Mouse (Mus musculus): ENCODE measurements around the gene Sik2.

Gene Sik2

DNA sequence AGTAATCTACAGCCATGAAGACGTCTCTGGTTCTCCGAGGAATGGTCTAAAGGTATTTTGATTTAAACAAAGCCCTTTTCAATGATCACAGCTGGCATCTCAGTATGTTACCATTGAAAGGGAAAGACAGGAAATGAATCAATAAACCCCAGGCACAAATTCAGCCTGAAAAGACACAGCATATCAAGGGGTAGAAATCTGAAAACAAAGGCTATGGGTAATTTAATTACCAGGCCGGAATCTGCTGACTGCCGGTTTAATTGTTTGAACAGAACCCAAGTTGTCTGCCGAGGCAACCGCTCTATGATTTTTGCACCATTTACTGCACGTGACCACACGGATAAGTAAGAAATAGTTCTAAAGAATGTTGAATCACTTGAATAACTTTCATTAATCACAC lies 22.8 kb downstream of the Sik2 start:
- no peak for DNase-seq (ENCODE audit: low spot score)

- no peak for DNase-seq (ENCODE audit: low spot score)
These were observed 27.2 kb downstream of the Sik2 start for GRCm38 (mm10) chr9:50981499-50982190.

- no peak for DNase-seq (ENCODE audit: low spot score)
These were observed 34.2 kb downstream of the Sik2 start for GRCm38 (mm10) chr9:50974631-50975030.

GRCm38 (mm10) chr9:50970413-50970812 lies 38.5 kb downstream of the Sik2 start:
- DNase-seq (ENCODE audit: low spot score): no peak

DNA sequence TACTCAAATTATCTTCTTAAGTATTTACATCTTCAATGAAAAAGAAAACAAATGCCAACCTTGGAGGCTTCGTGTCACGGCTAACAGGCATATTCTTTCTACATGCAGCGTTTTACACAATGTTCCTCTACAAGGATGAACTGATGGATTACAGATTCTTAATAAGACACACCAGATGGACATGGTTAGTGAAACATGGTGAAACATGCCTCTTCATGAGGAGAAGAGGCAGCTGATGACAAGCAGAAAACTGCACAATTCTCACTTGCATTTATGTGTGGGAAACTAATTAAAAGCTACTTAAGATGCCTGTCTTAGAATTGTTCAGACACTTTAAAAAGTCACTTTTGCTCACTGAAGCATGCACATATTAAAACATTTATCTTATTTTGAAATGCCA lies 39.6 kb downstream of the Sik2 start:
- no peak for DNase-seq (ENCODE audit: low spot score)

- DNase-seq (ENCODE audit: low spot score): no peak
These were observed 42.6 kb downstream of the Sik2 start for GRCm38 (mm10) chr9:50966277-50966676.

DNA sequence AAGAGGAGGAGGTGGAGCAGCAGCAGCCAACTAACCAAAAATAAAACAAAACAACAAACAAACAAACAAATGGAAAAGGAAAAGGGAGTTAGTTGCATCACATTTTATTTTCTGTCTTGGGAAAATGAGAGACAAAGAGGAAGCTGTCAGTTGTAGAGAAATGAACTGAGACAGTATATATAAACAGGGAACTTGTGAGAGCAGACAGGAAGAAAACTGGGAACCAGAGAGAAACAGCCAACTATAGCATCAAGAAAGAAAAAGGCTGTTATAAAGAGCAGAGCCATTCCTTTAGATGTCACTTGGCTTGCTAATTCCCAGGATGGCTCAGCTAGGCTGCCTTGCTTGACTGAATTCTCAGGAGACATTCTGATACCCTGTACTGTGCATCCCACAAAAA lies 43.5 kb downstream of the Sik2 start:
- DNase-seq (ENCODE audit: low spot score): no peak

- DNase-seq (ENCODE audit: low spot score): no peak
These were observed 44.0 kb downstream of the Sik2 start for GRCm38 (mm10) chr9:50964911-50965310.

DNA sequence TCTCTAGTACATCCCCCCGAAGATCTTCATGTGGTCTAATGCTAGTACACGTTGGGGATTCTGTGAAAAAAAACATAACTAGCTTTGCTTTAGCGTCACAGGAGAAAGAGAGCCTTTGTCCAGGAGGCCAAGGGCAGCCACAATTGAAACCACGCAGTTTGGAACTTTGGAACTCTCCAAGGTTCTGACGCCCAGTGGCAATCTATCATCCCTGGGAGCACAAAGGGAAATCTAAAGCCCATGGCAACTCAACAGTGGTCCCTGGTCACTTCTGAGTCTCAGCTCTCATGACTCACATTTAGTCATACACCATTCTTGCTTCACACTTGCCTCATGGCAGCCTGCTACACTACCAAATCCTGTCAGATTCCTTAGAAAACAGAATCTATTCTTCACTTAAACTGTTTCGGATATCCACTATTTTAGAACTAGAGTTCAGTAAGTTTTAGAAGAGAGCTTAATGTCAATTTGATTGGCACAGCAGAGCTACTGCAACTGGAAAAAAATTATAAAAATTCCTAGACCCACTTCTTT lies 50.9 kb downstream of the Sik2 start:
- DNase-seq (ENCODE audit: low spot score): no peak

- DNase-seq (ENCODE audit: low spot score): no peak
These were observed 53.7 kb downstream of the Sik2 start for GRCm38 (mm10) chr9:50955176-50955575.

GRCm38 (mm10) chr9:50948097-50948823 lies 60.6 kb downstream of the Sik2 start:
- DNase-seq (ENCODE audit: low spot score): no peak

DNA sequence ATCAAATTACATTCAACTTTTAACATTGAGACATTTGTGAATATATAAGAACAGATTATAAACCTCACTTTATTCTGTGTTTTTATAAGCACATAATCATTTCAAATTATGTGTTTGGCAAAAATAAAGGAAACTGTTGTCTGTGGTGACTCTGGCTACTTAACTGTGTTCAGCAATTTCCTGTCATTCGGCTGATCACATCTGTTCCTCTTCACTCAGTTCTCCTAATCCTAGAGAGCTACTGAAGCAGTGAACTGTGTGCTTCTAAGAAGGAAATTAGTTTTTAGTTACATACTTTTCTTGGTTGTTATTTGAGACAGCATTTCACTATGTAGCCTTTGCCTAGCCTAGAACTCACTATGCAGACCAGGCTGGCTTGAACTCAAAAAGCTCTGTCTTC lies 62.5 kb downstream of the Sik2 start:
- DNase-seq (ENCODE audit: low spot score): no peak

GRCm38 (mm10) chr9:50944826-50945225 lies 64.0 kb downstream of the Sik2 start:
- no peak for DNase-seq (ENCODE audit: low spot score)

DNA sequence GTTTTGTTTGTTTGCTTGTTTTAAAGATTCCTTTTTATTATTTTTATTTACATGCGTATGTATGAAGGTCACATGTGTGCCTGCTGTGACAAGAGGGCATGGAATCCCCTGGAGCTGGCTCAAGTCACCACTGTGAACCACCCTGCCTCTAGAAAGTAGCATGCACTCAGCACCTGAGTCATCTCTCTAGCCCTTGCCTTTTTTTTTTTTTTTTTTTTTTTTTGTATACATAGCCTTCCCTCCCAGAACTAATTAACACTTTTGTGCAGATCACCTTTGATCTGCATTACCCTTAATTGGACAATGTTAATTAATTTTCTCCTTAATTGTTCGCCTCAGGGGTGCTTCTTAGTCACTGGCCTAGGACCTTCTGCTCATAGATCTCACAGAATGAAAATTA lies 66.2 kb downstream of the Sik2 start:
- no peak for DNase-seq (ENCODE audit: low spot score)

DNA sequence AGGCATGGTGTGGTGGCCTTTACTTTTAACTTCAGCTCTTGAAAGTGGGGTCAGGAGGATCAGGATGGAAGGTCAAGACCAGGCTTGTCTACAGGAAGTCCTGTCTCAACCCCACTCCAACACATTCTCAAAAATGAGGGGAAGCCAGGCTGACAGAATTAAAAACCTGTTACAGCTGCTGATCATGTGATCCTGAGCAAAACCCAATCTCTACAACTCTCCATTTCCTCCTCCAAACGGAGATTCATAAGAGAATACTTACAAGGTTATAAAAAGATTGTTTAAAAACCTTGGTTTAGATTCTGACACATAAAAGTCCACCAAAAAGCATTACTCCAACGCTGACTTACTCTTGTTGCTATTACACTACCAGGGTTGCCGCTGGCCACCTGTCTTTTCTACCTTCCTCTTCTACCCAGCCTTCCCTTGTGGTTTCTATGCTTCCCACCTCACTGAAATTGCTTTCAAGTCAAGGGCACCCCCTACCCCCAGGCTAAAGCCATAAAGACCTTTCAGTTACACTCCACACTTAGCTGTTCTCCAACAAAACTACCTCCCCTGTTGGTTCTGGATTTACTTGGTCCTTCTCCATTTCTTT lies 67.0 kb downstream of the Sik2 start:
- no peak for DNase-seq (ENCODE audit: low spot score)

GRCm38 (mm10) chr9:50929986-50930385 lies 78.9 kb downstream of the Sik2 start:
- no peak for DNase-seq (ENCODE audit: low spot score)

- DNase-seq (ENCODE audit: low spot score): no peak
These were observed 83.1 kb downstream of the Sik2 start for GRCm38 (mm10) chr9:50925801-50926200.

DNA sequence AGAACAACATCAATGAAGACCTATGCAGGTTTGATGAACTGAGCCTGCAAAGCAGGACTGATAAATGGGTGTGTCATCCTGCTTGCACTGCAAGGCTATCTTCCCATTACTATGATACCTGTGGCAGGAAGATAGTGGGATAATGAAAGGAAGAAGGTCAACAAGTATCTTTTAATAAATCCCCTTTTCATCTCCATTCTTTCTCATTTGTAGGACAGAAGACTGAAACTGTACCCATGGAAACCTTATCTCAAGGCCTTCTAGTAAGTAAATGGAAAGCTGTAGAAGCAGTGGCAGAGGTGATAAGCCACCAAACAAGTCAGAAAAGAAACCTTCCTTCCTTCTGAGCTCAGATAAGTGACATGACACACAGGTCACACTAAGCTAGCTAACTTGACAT lies 84.4 kb downstream of the Sik2 start:
- DNase-seq (ENCODE audit: low spot score): no peak

GRCm38 (mm10) chr9:50922363-50923153 lies 86.3 kb downstream of the Sik2 start:
- DNase-seq (ENCODE audit: low spot score): no peak

- DNase-seq (ENCODE audit: low spot score): no peak
These were observed 87.7 kb downstream of the Sik2 start for GRCm38 (mm10) chr9:50920933-50921895.

GRCm38 (mm10) chr9:50919554-50919953 lies 89.3 kb downstream of the Sik2 start:
- DNase-seq (ENCODE audit: low spot score): no peak
